Mouse (Mus musculus) T-cell, adult 2 months (primary cell): Measurements from ENCODE around the gene Gpn3.

Experiments used
- DNase-seq: peaks from one replicate; pipeline ENCODE4 v3.0.0; 2022; ENCODE audit warnings: low spot score

Gpn3 gene

GRCm38 (mm10) chr5:122422071-122422964 is 50.6 kb downstream of the Gpn3 start:
- DNase-seq, result peak; percentile 87

GRCm38 (mm10) chr5:122423083-122423482 is 51.4 kb downstream of the Gpn3 start:
- DNase-seq, result no peak

GRCm38 (mm10) chr5:122425550-122425949 is 53.9 kb downstream of the Gpn3 start:
- DNase-seq, result no peak

GRCm38 (mm10) chr5:122430036-122430775 is 58.5 kb downstream of the Gpn3 start:
- DNase-seq, result peak; percentile 27

- DNase-seq, result no peak
Measured at GRCm38 (mm10) chr5:122431221-122431620, 59.5 kb downstream of the Gpn3 start.
